Mouse (Mus musculus) olfactory bulb, adult 2 months (tissue): ENCODE results near the gene Colgalt2. TPM values are rescaled to one million over a fixed set of nuclear protein-coding genes. Genes with fewer than 3 reads are reported as not detected.
"Not testable (repeated sequence)": the region's sequence is repeated elsewhere in the genome, so short reads cannot be mapped to it uniquely, and the experiment has no call there.

Source experiments
- H3K27ac ChIP-seq: fragments of 200-500 bp; 2 replicates; pipeline ENCODE4 v1.5.1; 2012; ENCODE audit warnings: low read depth, low read length; ENCODE audit not compliant: insufficient read depth
- H3K4me1 ChIP-seq: fragments of 200-500 bp; 2 replicates; pipeline ENCODE4 v1.6.1; 2012; ENCODE audit warnings: low read length; ENCODE audit not compliant: control insufficient read depth, insufficient read depth
- H3K4me3 ChIP-seq: fragments of 200-500 bp; 2 replicates; pipeline ENCODE4 v1.5.1; 2012; ENCODE audit warnings: mild to moderate bottlenecking, low read depth, low read length, moderate library complexity; ENCODE audit not compliant: insufficient read depth
- CTCF ChIP-seq: fragments of 200-500 bp; IDR thresholded peaks from 2 replicates; pipeline ENCODE4 v1.5.1; 2012; ENCODE audit warnings: low read depth, mild to moderate bottlenecking, low read length, moderate library complexity; ENCODE audit not compliant: insufficient read depth
- POLR2A ChIP-seq: fragments of 200-500 bp; IDR thresholded peaks from 2 replicates; pipeline ENCODE4 v1.6.1; 2012; ENCODE audit warnings: mild to moderate bottlenecking, low read depth, low read length, moderate library complexity; ENCODE audit not compliant: insufficient read depth
- WGBS: fragments of 180-500 bp; shearing (Covaris S2); methylation state at CpG from one replicate; pipeline ENCODE4 v1.1.7; 2018; 5-methylcytosine and 5-hydroxymethylcytosine counted together
- polyA plus RNA-seq: library from polyadenylated mRNA; stranded (reverse); fragments of >200 nt; gene quantifications from 2 replicates; pipeline ENCODE4 v1.2.4, GENCODE M21; 2012; ENCODE audit warnings: low replicate concordance; ENCODE audit not compliant: missing spikeins, insufficient read depth, insufficient read length

Gene Colgalt2
- not detected in 2 replicates for polyA plus RNA-seq

DNA sequence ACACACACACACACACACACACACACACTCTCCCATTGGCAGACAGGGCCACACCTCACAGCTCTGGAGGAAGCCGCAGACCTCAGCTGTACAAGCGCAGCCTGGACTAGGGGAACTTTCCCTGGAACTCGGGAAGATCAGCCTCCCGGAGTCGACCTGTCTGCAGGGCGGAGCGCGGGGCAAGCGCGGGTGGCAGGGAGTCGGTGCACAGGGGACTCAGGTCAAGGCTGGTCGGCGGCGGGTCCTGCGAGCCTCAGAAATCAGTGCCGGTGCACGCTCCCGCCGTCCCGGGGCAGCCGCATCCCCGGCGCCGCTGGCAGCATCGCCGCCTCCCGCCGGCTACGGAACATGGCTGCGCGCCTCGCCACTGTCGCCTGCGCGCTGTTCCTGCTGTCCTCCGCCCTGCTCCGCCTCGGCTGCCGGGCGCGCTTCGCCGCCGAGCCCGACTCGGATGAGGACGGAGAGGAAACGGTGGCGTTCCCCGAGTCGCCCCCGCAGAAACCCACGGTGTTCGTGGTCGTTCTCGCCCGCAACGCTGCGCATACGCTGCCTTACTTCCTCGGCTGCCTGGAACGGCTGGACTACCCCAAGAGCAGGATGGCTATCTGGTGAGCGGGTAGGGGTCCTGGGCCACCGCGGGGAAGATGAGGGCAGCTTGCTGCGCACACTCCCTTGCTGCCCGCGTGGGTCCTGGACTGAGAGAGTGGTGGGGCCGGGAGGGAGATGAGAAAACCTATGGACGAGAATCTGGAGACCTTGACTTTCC lies at the start of gene Colgalt2:
Colgalt2 (plus strand) TSS at position 41 of the 766 bp plus-strand sequence.
- no peak for TF ChIP-seq POLR2A
- TF ChIP-seq CTCF: no peak
- Histone ChIP-seq H3K4me3 (peak within 1 kb of the TSS; percentile 79), H3K4me1 (peaks cover 11% of the 10 kb centered on the region; the same call in 1 of the 2 replicates), H3K27ac (peak within 1 kb of the TSS; percentile 24; the same call in 1 of the 2 replicates)
- WGBS: under 1% methylated on average over 70 of the region's 70 CpGs

DNA sequence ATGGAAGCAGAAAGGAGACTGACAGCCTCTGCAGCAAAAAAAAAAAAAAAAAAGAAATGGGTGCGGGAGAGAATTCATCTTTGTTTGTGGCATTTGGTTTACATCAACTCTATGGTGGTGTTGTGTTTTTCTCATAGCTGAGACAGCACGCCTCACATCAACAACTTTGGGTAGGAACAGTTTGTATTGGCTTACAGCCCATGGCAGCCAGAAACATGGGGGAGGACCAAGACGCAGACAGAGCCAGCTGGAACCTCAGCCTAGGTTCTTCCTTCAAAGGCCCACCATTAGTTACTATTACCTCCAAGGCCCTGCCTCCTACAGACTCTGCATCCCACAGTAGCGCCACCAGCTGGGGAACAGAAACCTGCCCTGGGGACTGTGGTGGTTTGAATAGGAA lies 42.9 kb upstream of the Colgalt2 start:
- no peak overlapping the region for H3K27ac ChIP-seq
- 76% methylated on average over 4 of the region's 4 CpGs for WGBS
- H3K4me1 ChIP-seq: no peaks in the 10 kb centered on the region
- no peak overlapping the region for H3K4me3 ChIP-seq
- no peak for TF ChIP-seq POLR2A

DNA sequence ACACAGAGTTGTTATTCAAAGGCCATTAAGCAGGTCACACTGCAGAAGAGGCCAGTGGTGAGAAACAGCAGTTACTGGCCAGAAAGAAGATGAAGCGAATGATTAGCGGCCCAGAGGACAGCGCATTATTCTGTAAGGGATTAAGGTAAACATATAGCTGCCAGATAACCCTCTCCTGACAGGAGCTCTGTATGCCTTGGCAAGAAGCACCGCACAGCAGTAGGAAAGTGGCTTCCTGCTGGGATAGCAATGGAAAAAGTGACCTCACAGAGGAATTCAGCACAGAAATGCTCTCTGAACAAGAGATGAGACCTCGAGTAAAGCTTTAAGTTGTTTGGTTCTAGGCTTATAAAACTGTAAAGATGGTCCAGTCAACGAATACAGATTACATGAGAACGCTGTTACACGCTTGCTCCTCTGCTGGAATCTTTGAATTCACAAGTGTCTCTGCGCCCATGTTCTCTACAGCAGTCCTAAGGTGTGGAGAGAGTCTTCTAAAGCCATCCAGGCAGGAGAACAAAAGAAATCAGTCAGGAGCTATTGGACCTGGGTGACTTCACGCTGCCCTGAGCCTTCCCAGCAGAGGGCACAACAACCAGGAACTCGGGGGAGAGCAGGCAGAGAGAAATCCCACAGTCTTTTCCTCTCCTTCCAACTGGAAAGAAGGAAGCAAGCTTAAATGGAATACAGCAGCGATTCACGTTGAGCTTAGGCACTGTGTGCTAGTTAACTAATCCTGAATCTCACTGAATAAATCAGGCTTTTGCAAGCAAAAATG lies 31.1 kb upstream of the Colgalt2 start:
- H3K4me3 ChIP-seq: no peak overlapping the region
- WGBS: 57% methylated on average over 13 of the region's 13 CpGs
- H3K4me1 ChIP-seq: peaks cover 2% of the 10 kb centered on the region; the same call in 1 of the 2 replicates
- H3K27ac ChIP-seq: peak overlapping the region; percentile 5; the same call in 1 of the 2 replicates
- TF ChIP-seq POLR2A (no peak), CTCF (no peak)

DNA sequence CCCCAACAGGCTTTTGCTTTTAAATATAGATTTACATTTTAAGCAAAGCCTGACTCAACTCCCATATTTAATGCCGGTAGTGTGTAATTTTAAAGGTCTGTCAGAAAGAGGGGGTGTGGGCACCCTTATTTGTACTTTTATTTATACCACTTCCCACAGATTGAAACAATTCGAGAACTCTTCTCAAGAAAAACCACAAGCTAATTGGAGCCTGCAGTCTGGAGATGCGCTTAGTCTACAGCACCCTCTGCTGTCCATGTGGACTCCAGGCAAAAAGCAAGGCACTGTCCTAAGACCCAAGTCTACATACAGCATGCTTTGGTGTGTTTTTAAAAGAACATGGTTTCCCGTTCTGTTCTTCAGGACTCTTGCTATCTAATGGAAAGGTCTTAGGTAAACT lies 30.5 kb upstream of the Colgalt2 start:
- no peak overlapping the region for H3K4me3 ChIP-seq
- TF ChIP-seq POLR2A (no peak), CTCF (no peak)
- H3K27ac ChIP-seq: no peak overlapping the region
- peaks cover 2% of the 10 kb centered on the region; the same call in 1 of the 2 replicates for H3K4me1 ChIP-seq
- 5% methylated on average over 4 of the region's 4 CpGs for WGBS

DNA sequence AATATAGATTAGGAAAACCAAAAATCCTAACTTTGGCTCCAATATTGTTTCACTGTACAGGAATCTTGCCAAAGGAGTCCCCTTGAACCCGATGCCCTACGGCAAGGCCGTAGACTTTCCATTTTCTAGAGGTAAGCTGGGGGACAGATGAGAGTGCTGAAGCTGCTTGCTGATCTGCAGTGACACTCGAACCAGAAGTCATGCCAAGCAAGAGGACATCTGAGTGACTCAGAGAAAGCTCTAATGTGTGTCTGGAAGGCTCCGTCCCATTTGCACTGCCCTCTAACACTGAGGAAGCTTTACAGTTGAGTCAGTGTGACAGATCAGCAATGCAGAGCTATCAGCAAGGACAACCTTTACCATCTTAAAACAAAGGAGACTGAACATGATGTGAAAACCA lies 21.3 kb upstream of the Colgalt2 start:
- Histone ChIP-seq H3K4me3 (no peak overlapping the region), H3K4me1 (peaks cover 7% of the 10 kb centered on the region), H3K27ac (no peak overlapping the region)
- no peak for TF ChIP-seq POLR2A
- TF ChIP-seq CTCF: no peak
- 94% methylated on average over 5 of the region's 5 CpGs for WGBS

DNA sequence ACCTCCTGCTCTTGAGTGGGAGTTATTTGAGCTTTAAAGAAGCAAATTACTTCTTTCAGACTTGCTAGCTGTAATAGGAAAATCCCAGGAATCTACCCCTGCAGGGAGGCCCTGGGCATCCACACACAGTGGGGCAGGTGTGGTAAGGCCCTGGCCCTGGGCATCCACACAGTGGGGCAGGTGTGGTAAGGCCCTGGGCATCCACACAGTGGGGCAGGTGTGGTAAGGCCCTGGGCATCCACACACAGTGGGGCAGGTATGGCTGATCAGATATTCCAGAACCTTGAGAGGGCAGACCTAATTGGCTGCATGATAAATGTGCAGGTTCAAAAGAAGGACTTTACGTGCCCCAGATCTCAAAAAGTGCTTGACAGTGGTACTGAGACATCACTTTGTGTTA lies 15.0 kb upstream of the Colgalt2 start:
- WGBS: 95% methylated on average over 1 of the region's 1 CpGs
- no peak overlapping the region for H3K4me3 ChIP-seq

DNA sequence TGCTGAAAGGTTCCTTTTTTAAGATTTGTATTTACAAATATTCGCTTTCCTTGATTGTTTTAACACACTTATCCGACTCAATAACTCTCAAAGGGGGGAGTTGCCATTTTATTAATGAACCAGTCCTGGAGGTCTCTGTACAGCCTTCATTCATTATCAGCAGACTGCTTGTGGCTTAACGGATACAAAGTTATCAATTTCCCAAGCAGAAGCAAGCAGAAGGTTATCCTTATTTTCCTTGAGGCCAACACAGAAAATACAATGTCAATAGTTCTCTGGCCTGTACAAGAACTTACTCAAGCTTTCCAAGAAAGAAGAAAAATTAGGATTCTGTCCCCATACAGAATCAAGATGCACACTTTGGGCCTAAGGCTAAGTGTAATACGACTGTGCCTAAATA lies 13.9 kb upstream of the Colgalt2 start:
- H3K27ac ChIP-seq: not testable (repeated sequence)
- 13% methylated on average over 2 of the region's 4 CpGs for WGBS

More for the DNA sequence above, 15.0 kb upstream of the Colgalt2 start:
- H3K27ac ChIP-seq: no peak overlapping the region
- TF ChIP-seq POLR2A: no peak
- TF ChIP-seq CTCF: no peak
- peaks cover 2% of the 10 kb centered on the region; the same call in 1 of the 2 replicates for H3K4me1 ChIP-seq

DNA sequence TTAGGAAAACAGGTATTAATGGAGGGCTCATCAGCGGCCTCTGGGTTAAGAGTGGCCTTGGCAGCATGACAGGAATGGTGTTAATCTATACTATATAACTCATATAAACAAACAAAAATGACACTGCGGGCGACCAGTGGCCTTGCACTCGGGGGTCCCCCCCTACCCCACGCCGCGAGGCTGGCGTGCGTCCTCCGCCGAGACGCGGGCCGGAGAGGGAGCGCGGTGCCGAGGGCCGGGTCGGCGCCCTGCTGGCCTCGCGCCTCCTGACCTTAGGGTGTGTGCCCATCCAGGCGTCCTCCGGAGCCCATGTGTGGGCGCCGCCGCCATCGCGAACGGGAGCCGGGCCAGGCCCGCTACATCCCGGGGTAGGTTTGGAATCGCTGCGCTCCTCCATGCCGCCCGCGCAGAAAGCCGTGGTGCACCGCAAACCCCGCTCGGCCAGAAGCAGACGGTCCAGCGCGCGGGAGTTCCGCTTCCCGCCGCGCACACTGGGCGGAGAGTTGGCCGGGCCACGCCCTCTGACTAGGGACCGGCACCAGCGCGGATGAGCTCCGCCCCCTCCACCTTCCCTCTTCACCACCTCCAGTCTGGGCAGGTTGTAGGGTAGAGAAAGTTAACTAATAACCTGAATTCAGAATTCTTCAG lies 13.3 kb upstream of the Colgalt2 start, which contains the start of gene Tsen15:
Tsen15 (minus strand) TSS at position 501 of the 648 bp plus-strand sequence.
- peaks cover 2% of the 10 kb centered on the region; the same call in 1 of the 2 replicates for H3K4me1 ChIP-seq

More for the DNA sequence above, 13.9 kb upstream of the Colgalt2 start:
- H3K4me3 ChIP-seq, H3K4me1 ChIP-seq: not testable (repeated sequence)

DNA sequence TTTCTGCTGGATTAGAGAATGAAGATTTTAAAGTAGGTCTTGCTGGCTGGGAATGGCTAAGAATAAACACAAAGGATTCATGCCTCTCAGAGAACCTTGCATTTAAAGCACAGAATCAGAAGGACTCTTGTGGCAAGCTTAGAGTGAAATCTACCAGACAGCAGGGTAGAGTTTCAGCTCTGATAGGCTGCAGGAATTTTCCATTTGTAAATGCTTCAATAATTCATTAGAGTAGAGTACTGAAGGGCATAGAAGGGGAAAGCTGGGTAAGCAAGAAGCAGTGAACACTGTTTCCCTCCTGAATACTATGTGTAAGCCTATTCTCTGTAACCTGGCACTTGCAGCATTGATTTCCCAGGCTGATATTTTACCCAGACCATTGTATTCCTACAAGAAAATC lies 10.4 kb upstream of the Colgalt2 start:
- no peak for TF ChIP-seq CTCF
- no peak for TF ChIP-seq POLR2A
- Histone ChIP-seq H3K4me3 (no peak overlapping the region), H3K4me1 (peaks cover 2% of the 10 kb centered on the region; the same call in 1 of the 2 replicates), H3K27ac (no peak overlapping the region)

More for the DNA sequence above, 13.3 kb upstream of the Colgalt2 start, which contains the start of gene Tsen15:
- no peak within 1 kb of the TSS for H3K27ac ChIP-seq
- TF ChIP-seq POLR2A: peak; percentile 57
- TF ChIP-seq CTCF: no peak
- H3K4me3 ChIP-seq: peak within 1 kb of the TSS; percentile 95
- WGBS: under 1% methylated on average over 57 of the region's 57 CpGs
